Mouse (Mus musculus): ENCODE measurements around the gene Ptprj.
"Not testable (repeated sequence)": the region's sequence is repeated elsewhere in the genome, so short reads cannot be mapped to it uniquely, and the experiment has no call there.

The Ptprj gene

GRCm38 (mm10) chr2:90422282-90422681 lies 158.2 kb downstream of the Ptprj start:
- not testable (repeated sequence) for DNase-seq (ENCODE audit: low spot score in 2 of 2)

GRCm38 (mm10) chr2:90414110-90414821 lies 166.2 kb downstream of the Ptprj start:
- DNase-seq (ENCODE audit: low spot score in 2 of 2), result not testable (repeated sequence)

GRCm38 (mm10) chr2:90398633-90399107 lies 181.8 kb downstream of the Ptprj start, which contains the start of gene Olfr1274-ps:
Gene Olfr1274-ps, plus strand, starts transcription at chr2:90398683.
- DNase-seq (ENCODE audit: low spot score in 2 of 2), result not testable (repeated sequence)

Measured in natural killer cell, adult 2 months (primary cell).